Mouse (Mus musculus): Measurements from ENCODE around the gene AI182371.

DNA sequence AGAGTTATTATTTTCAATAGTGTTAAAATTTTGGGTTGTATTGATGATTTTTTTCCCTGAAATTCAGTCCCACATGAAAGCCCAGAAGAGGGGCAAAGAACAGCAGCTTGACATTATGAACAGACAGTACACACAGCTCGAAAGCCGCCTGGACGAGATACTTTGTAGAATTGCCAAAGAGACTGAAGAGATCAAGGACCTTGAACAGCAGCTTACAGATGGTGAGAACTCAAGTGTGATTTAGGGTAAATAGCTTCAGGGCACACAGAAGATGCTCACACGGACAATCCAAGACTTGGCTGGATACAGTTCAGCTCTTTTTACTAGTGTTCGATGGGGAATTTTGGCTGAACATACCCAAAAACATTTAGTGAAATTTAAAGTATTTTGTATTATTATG, 32.5 kb upstream of the AI182371 start:
- no peak for TF ChIP-seq POLR2A (IDR thresholded peaks at IDR 0.05; ENCODE audit: control insufficient read depth, extremely low read depth, insufficient read depth, low read length, poor library complexity)
- no peak for TF ChIP-seq CTCF (IDR thresholded peaks at IDR 0.05; ENCODE audit: borderline replicate concordance, control insufficient read depth, extremely low read depth, insufficient read depth, low read length, poor library complexity)

Data from thymus, adult 2 months (tissue).